ENCODE assay signal across 27 mouse cellular contexts in the genomic region with DNA sequence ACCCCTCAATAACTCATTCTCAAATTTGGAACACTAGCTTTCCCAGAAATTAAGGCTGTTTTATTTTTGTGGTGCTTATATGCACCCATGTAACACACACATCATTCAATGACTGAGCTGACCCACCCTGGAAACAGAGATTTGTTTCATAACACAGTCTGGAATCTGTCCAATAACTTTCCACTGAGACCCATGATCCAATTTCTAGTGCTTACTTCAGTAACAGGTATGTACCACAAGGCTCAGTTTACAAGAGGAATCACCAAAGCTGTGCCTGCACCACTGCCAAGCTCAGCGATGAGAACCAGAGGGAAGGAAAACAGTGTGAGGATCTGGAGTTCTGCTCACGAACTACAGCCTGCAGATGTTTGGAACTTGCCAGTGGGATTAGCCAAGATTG.
DNase-seq lines count a peak whose midpoint lies in the region; ATAC-seq lines count a peak whose summit lies in the region.
"Had no signal": no experiment of that assay in that cellular context is flagged by ENCODE, and none has a peak within 500 bp of the region (broad histone marks: within the 10 kb centered on the region; RNA-seq: fewer than 3 reads in every experiment).

No protein-coding gene starts in this region.

- H3K4me1 ChIP-seq in limb, embryonic 13.5 days = no peaks in the 10 kb centered on the region
- peaks cover 5% of the 10 kb centered on the region; the same call in 1 of the 2 replicates for H3K4me1 ChIP-seq in limb, embryonic 10.5 days
- H3K4me1 ChIP-seq: embryonic facial prominence, embryonic 15.5 days; forebrain, embryonic 12.5 days; hindbrain, embryonic 10.5 days; hindbrain, embryonic 15.5 days; limb, embryonic 15.5 days; liver, embryonic 13.5 days had no signal

- DNase-seq in gastrocnemius, adult 8-10 months (ENCODE audit: low spot score in 2 of 2) = peak; percentile 3 to 29
- no peak for DNase-seq in gastrocnemius, postnatal 4 days (ENCODE audit: low spot score in 2 of 2)
- DNase-seq in limb, embryonic 10.5 days (ENCODE audit: low spot score) = no peak
- DNase-seq in gastrocnemius, postnatal 25 days = peak; percentile 29
- DNase-seq in lung, postnatal 36 days = peak; percentile 1
- no peak for DNase-seq in left cerebral cortex, adult 8-10 months (ENCODE audit: low spot score in 2 of 2)
- DNase-seq: adrenal gland, postnatal 25 days; cerebellum, adult 11-12 months; cerebellum, postnatal 10 days; forebrain, postnatal 0 days; kidney, adult 11 months; kidney, postnatal 14 days; layer of hippocampus, adult 9-11 months; liver, embryonic 13.5 days; midbrain, embryonic 14.5 days; right cerebral cortex, postnatal 25 days; spleen, adult 18-20 months; thymus, postnatal 14 days had no signal

- H3K4me3 ChIP-seq in limb, embryonic 13.5 days = no peak overlapping the region
- H3K4me3 ChIP-seq in limb, embryonic 10.5 days = no peak overlapping the region
- H3K4me3 ChIP-seq: embryonic facial prominence, embryonic 15.5 days; forebrain, embryonic 12.5 days; hindbrain, embryonic 10.5 days; hindbrain, embryonic 15.5 days; limb, embryonic 15.5 days; liver, embryonic 13.5 days had no signal

- no peak overlapping the region for H3K9ac ChIP-seq in limb, embryonic 13.5 days
- H3K9ac ChIP-seq: embryonic facial prominence, embryonic 15.5 days; forebrain, embryonic 12.5 days; forebrain, postnatal 0 days; hindbrain, embryonic 15.5 days; limb, embryonic 15.5 days; liver, embryonic 13.5 days had no signal

- H3K27me3 ChIP-seq in limb, embryonic 13.5 days = no peaks in the 10 kb centered on the region
- H3K27me3 ChIP-seq in limb, embryonic 10.5 days (ENCODE audit: low read depth, poor library complexity, severe bottlenecking) = no peaks in the 10 kb centered on the region
- H3K27me3 ChIP-seq: embryonic facial prominence, embryonic 15.5 days; forebrain, embryonic 12.5 days; hindbrain, embryonic 15.5 days; limb, embryonic 15.5 days; liver, embryonic 13.5 days had no signal

- no peak overlapping the region for H3K4me2 ChIP-seq in limb, embryonic 13.5 days (replicated peaks)
- H3K4me2 ChIP-seq: embryonic facial prominence, embryonic 15.5 days; forebrain, embryonic 12.5 days; heart, embryonic 11.5 days; hindbrain, embryonic 15.5 days; limb, embryonic 15.5 days; liver, embryonic 13.5 days had no signal

- peak; percentile 72; the same call in 1 of the 2 replicates for ATAC-seq in limb, embryonic 13.5 days (ENCODE audit: low FRiP score, low read depth)
- ATAC-seq: CD4-positive, CD25-positive, alpha-beta regulatory T cell, adult 4 months; forebrain, postnatal 0 days; inflammation-experienced regulatory T-cells, adult 6 months had no signal

- WGBS in limb, embryonic 13.5 days = 20% methylated on average over 2 of the region's 2 CpGs
- 71% methylated on average over 2 of the region's 2 CpGs for WGBS in limb, embryonic 10.5 days

- H3K9me3 ChIP-seq in limb, embryonic 13.5 days = no peaks in the 10 kb centered on the region
- H3K9me3 ChIP-seq in limb, embryonic 10.5 days (replicated peaks) = no peaks in the 10 kb centered on the region
- H3K9me3 ChIP-seq: embryonic facial prominence, embryonic 15.5 days; forebrain, embryonic 12.5 days; hindbrain, embryonic 10.5 days; hindbrain, embryonic 15.5 days; limb, embryonic 15.5 days; liver, embryonic 13.5 days had no signal

- no peak overlapping the region for H3K27ac ChIP-seq in limb, embryonic 13.5 days
- no peak overlapping the region for H3K27ac ChIP-seq in limb, embryonic 10.5 days
- H3K27ac ChIP-seq: embryonic facial prominence, embryonic 15.5 days; forebrain, embryonic 12.5 days; hindbrain, embryonic 10.5 days; hindbrain, embryonic 15.5 days; limb, embryonic 15.5 days; liver, embryonic 13.5 days had no signal

- no peaks in the 10 kb centered on the region for H3K36me3 ChIP-seq in limb, embryonic 13.5 days
- no peaks in the 10 kb centered on the region for H3K36me3 ChIP-seq in limb, embryonic 10.5 days
- H3K36me3 ChIP-seq: embryonic facial prominence, embryonic 15.5 days; forebrain, embryonic 12.5 days; hindbrain, embryonic 10.5 days; hindbrain, embryonic 15.5 days; limb, embryonic 15.5 days; liver, embryonic 13.5 days had no signal

Comparison
In these comparisons a context has a peak if more than half of its experiments do, and no peak if none do; other contexts are left out.
1. DNase-seq: peak in gastrocnemius, adult 8-10 months (2 of 2), gastrocnemius, postnatal 25 days (single experiment) and lung, postnatal 36 days (single experiment); none in gastrocnemius, postnatal 4 days (0 of 2), limb, embryonic 10.5 days (single experiment) and left cerebral cortex, adult 8-10 months (0 of 2).